Mouse (Mus musculus): ENCODE data around the gene Olfr1366. TPM values are rescaled to one million over a fixed set of nuclear protein-coding genes. Genes with fewer than 3 reads are reported as not detected.

Olfr1366 gene
- polyA plus RNA-seq, 1 experiment from 2014 or later, result 0.11 TPM

Other genes starting within 250 kb of the Olfr1366 start
- not detected in 2 replicates for gene Gpx6, start 230.7 kb downstream of the Olfr1366 start, polyA plus RNA-seq (2014; fragmentation: Nextera tagmentation; extraction: Ambion mirVana)
- not detected in 2 replicates for gene Olfr1367, start 195.9 kb downstream of the Olfr1366 start, polyA plus RNA-seq (2014; fragmentation: Nextera tagmentation; extraction: Ambion mirVana)
- gene Zscan12, start 180.0 kb downstream of the Olfr1366 start, polyA plus RNA-seq (2014; fragmentation: Nextera tagmentation; extraction: Ambion mirVana), result 6.9 and 8.1 TPM in 2 replicates
- gene Zkscan3, start 140.1 kb downstream of the Olfr1366 start, polyA plus RNA-seq (2014; fragmentation: Nextera tagmentation; extraction: Ambion mirVana), result 67.1 and 67.3 TPM in 2 replicates
- 2.4 and 3.6 TPM in 2 replicates for gene Pgbd1, start 101.8 kb downstream of the Olfr1366 start, polyA plus RNA-seq (2014; fragmentation: Nextera tagmentation; extraction: Ambion mirVana)
- 28.1 and 29.9 TPM in 2 replicates for gene Zscan26, start 89.1 kb downstream of the Olfr1366 start, polyA plus RNA-seq (2014; fragmentation: Nextera tagmentation; extraction: Ambion mirVana)
- 2.0 and 2.1 TPM in 2 replicates for gene Nkapl, start 74.3 kb downstream of the Olfr1366 start, polyA plus RNA-seq (2014; fragmentation: Nextera tagmentation; extraction: Ambion mirVana)
- 1.7 and 1.9 TPM in 2 replicates for gene Zkscan4, start 63.9 kb downstream of the Olfr1366 start, polyA plus RNA-seq (2014; fragmentation: Nextera tagmentation; extraction: Ambion mirVana)
- gene Gm10065, start 63.4 kb downstream of the Olfr1366 start, polyA plus RNA-seq (2014; fragmentation: Nextera tagmentation; extraction: Ambion mirVana), result not detected in 2 replicates
- 0.57 and 0.61 TPM in 2 replicates for gene AK157302, start 47.6 kb downstream of the Olfr1366 start, polyA plus RNA-seq (2014; fragmentation: Nextera tagmentation; extraction: Ambion mirVana)
- gene Gm11273, start 41.4 kb downstream of the Olfr1366 start, polyA plus RNA-seq (2014; fragmentation: Nextera tagmentation; extraction: Ambion mirVana), result 15.0 and 17.5 TPM in 2 replicates
- 6.3 and 7.2 TPM in 2 replicates for gene Zkscan8, start 11.7 kb downstream of the Olfr1366 start, polyA plus RNA-seq (2014; fragmentation: Nextera tagmentation; extraction: Ambion mirVana)
- not detected in 2 replicates for gene Olfr1535, start 17.1 kb upstream of the Olfr1366 start, polyA plus RNA-seq (2014; fragmentation: Nextera tagmentation; extraction: Ambion mirVana)
- gene Olfr1364, start 39.0 kb upstream of the Olfr1366 start, polyA plus RNA-seq (2014; fragmentation: Nextera tagmentation; extraction: Ambion mirVana), result not detected in 2 replicates
- not detected in 2 replicates for gene Olfr1362, start 71.2 kb upstream of the Olfr1366 start, polyA plus RNA-seq (2014; fragmentation: Nextera tagmentation; extraction: Ambion mirVana)
- not detected in 2 replicates for gene Olfr11, start 99.7 kb upstream of the Olfr1366 start, polyA plus RNA-seq (2014; fragmentation: Nextera tagmentation; extraction: Ambion mirVana)
- not detected in 2 replicates for gene Olfr1361, start 120.6 kb upstream of the Olfr1366 start, polyA plus RNA-seq (2014; fragmentation: Nextera tagmentation; extraction: Ambion mirVana)
- gene Olfr1360, start 134.6 kb upstream of the Olfr1366 start, polyA plus RNA-seq (2014; fragmentation: Nextera tagmentation; extraction: Ambion mirVana), result not detected in 2 replicates
- not detected in 2 replicates for gene Olfr1359, start 155.3 kb upstream of the Olfr1366 start, polyA plus RNA-seq (2014; fragmentation: Nextera tagmentation; extraction: Ambion mirVana)
- 1.2 and 1.4 TPM in 2 replicates for gene Hist1h2bl, start 173.3 kb upstream of the Olfr1366 start, polyA plus RNA-seq (2014; fragmentation: Nextera tagmentation; extraction: Ambion mirVana)
- gene Hist1h2ai, start 173.6 kb upstream of the Olfr1366 start, polyA plus RNA-seq (2014; fragmentation: Nextera tagmentation; extraction: Ambion mirVana), result 12.2 and 15.1 TPM in 2 replicates
- gene Hist1h3h, start 174.9 kb upstream of the Olfr1366 start, polyA plus RNA-seq (2014; fragmentation: Nextera tagmentation; extraction: Ambion mirVana), result 2.4 and 4.4 TPM in 2 replicates
- gene Hist1h2bm, start 179.2 kb upstream of the Olfr1366 start, polyA plus RNA-seq (2014; fragmentation: Nextera tagmentation; extraction: Ambion mirVana), result 1.00 TPM in 2 replicates
- 0.50 and 0.58 TPM in 2 replicates for gene Hist1h4j, start 192.3 kb upstream of the Olfr1366 start, polyA plus RNA-seq (2014; fragmentation: Nextera tagmentation; extraction: Ambion mirVana)
- gene Hist1h4k, start 207.7 kb upstream of the Olfr1366 start, polyA plus RNA-seq (2014; fragmentation: Nextera tagmentation; extraction: Ambion mirVana), result 0.94 and 4.1 TPM in 2 replicates
- 4.3 and 8.0 TPM in 2 replicates for gene Hist1h2ak, start 211.0 kb upstream of the Olfr1366 start, polyA plus RNA-seq (2014; fragmentation: Nextera tagmentation; extraction: Ambion mirVana)
- 2.2 and 2.7 TPM in 2 replicates for gene Hist1h2bn, start 211.3 kb upstream of the Olfr1366 start, polyA plus RNA-seq (2014; fragmentation: Nextera tagmentation; extraction: Ambion mirVana)
- gene Hist1h1b, start 237.8 kb upstream of the Olfr1366 start, polyA plus RNA-seq (2014; fragmentation: Nextera tagmentation; extraction: Ambion mirVana), result 5.3 and 7.2 TPM in 2 replicates
- 70.6 and 84.8 TPM in 2 replicates for gene Hist1h3i, start 240.6 kb upstream of the Olfr1366 start, polyA plus RNA-seq (2014; fragmentation: Nextera tagmentation; extraction: Ambion mirVana)
- gene Hist1h2an, start 244.4 kb upstream of the Olfr1366 start, polyA plus RNA-seq (2014; fragmentation: Nextera tagmentation; extraction: Ambion mirVana), result 2.0 TPM in 1 of 2 replicates, not detected in the other
- gene Hist1h2bp, start 244.7 kb upstream of the Olfr1366 start, polyA plus RNA-seq (2014; fragmentation: Nextera tagmentation; extraction: Ambion mirVana), result 0.38 and 0.58 TPM in 2 replicates